Mouse (Mus musculus) heart, postnatal 0 days (tissue): Measurements from ENCODE around the gene Mief1. TPM values are rescaled to one million over a fixed set of nuclear protein-coding genes. Genes with fewer than 3 reads are reported as not detected.
A peak's percentile ranks its signal among the peaks of the same experiment; 100 is the strongest.

Experiments used
- ATAC-seq: fragments of 200-750 bp; cut with Nextera tagmentation; 2 replicates; pipeline ENCODE4 v1.8.0; 2017; ENCODE audit warnings: low read depth, moderate number of reproducible peaks, moderate library complexity; ENCODE audit not compliant: insufficient read depth
- DNase-seq: peaks from one replicate; pipeline ENCODE4 v3.0.0-alpha.2; 2016; ENCODE audit warnings: low spot score
- H3K27ac ChIP-seq: fragments of 300-500 bp; sonication (generic); 2 replicates; pipeline ENCODE4 v1.5.1; 2014; ENCODE audit warnings: low read depth, mild to moderate bottlenecking
- H3K27me3 ChIP-seq: fragments of 300-500 bp; sonication (generic); 2 replicates; pipeline ENCODE4 v1.6.1; 2014; ENCODE audit warnings: low read length, mixed read lengths; ENCODE audit not compliant: control insufficient read depth, insufficient read depth
- H3K36me3 ChIP-seq: fragments of 300-500 bp; sonication (generic); replicated peaks from 2 replicates; pipeline ENCODE4 v1.6.1; 2014; ENCODE audit warnings: low read length, mixed read lengths; ENCODE audit not compliant: control insufficient read depth, insufficient read depth
- H3K4me1 ChIP-seq: fragments of 300-500 bp; sonication (generic); 2 replicates; pipeline ENCODE4 v1.6.1; 2014; ENCODE audit warnings: antibody characterized with exemption; ENCODE audit not compliant: control insufficient read depth, insufficient read depth
- H3K4me2 ChIP-seq: fragments of 300-500 bp; sonication (generic); 2 replicates; pipeline ENCODE4 v1.6.1; 2014; ENCODE audit warnings: low read depth, mild to moderate bottlenecking, low read length, moderate library complexity
- H3K4me3 ChIP-seq: fragments of 300-500 bp; sonication (generic); 2 replicates; pipeline ENCODE4 v1.5.1; 2014; ENCODE audit warnings: low read depth, low read length
- H3K9ac ChIP-seq: fragments of 300-500 bp; sonication (generic); replicated peaks from 2 replicates; pipeline ENCODE4 v1.6.1; 2014; ENCODE audit warnings: low read depth, low read length, mixed read lengths
- H3K9me3 ChIP-seq: fragments of 300-500 bp; sonication (generic); replicated peaks from 2 replicates; pipeline ENCODE4 v1.6.1; 2016; ENCODE audit warnings: low read length; ENCODE audit not compliant: control insufficient read depth
- CTCF ChIP-seq: IDR thresholded peaks from 2 replicates; pipeline ENCODE4 v1.5.1; 2016; ENCODE audit warnings: antibody characterized with exemption, control low read depth, low read depth
- EP300 ChIP-seq: IDR thresholded peaks from 2 replicates; pipeline ENCODE4 v1.6.1; 2016; ENCODE audit warnings: antibody characterized with exemption, low read depth
- WGBS: fragments of 180-500 bp; shearing (Covaris S2); extraction: QIAGEN DNeasy Blood & Tissue Kit; methylation state at CpG from one replicate; pipeline ENCODE4 v1.1.7; 2014; 5-methylcytosine and 5-hydroxymethylcytosine counted together
- polyA plus RNA-seq: library from polyadenylated mRNA; unstranded; fragments of >200 nt; fragmentation: Nextera tagmentation; extraction: Ambion mirVana; gene quantifications from 2 replicates; pipeline ENCODE4 v1.2.1, GENCODE M21; 2015
- total RNA-seq: library from RNA; depleted of rRNA; stranded (reverse); fragments of >200 nt; gene quantifications from 2 replicates; pipeline ENCODE4 v1.2.3, GENCODE M21; 2014; ENCODE audit warnings: low replicate concordance

Gene Mief1
- total and polyA plus RNA-seq, 2 experiments from 2014 or later, result 17.8 to 39.8 TPM

DNA sequence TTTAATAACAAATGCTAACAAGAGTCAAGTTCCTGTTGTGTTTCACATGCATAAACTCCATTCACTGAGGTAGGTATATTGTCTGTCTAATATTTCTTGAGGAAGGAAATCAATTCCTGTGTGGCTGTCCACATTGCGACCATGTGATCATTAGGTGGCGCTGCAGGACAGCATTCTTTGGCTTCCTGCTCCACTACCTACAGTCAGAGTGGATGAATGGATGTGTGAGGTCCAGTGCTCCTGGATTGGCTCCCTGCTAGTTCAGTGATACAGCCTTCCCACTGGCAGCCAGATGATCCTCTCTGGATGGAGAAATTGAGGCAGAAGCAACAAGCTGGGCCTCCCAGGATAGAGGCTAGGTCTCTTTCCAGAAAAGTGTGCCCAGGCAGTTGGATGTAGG is 32.5 kb downstream of the Mief1 start:
- H3K9me3 ChIP-seq, result 0 out of 2 replicates have a peak, but pooled peaks cover 3% of the 10 kb centered on the region
- peaks cover 11% of the 10 kb centered on the region; the same call in 1 of the 2 replicates for H3K4me1 ChIP-seq
- no peak overlapping the region for H3K4me2 ChIP-seq
- WGBS, result 0% methylated on average over 2 of the region's 2 CpGs
- H3K36me3 ChIP-seq, result no peaks in the 10 kb centered on the region
- DNase-seq, result peak; percentile 69
- ATAC-seq, result no peak
- no peak overlapping the region for H3K9ac ChIP-seq
- no peak for TF ChIP-seq EP300
- TF ChIP-seq CTCF, result peak; percentile 92
- no peaks in the 10 kb centered on the region for H3K27me3 ChIP-seq
- no peak overlapping the region for H3K4me3 ChIP-seq
- no peak overlapping the region for H3K27ac ChIP-seq

DNA sequence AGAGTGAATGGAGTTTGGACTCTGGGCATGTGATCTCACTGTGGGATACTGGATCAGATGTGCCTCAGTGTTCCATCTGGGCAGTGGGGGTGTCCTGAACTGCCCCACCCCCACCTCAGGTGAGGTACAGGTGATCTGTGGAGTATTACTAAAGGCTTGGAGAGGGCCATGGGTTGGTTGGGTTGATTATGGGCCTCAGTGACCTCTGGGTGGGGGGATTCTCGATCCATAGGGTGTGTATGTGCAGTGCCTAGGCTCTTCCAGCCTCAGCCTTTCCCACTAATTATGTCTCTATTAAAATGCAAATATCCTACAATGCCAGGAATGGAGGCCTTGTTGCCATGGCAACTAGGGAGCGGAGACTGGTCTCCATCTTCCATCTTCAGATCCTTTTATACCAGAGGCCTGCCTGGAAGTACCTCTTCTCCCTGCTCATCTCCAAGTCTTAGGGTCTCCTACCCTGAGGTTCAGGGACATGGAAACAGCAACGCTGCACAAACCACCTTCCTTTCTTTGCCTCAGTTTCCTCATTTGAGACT is 38.1 kb downstream of the Mief1 start:
- DNase-seq (no peak), ATAC-seq (no peak)
- 0 out of 2 replicates have a peak, but pooled peaks cover 3% of the 10 kb centered on the region for H3K9me3 ChIP-seq
- no peak overlapping the region for H3K27ac ChIP-seq
- no peak overlapping the region for H3K4me2 ChIP-seq
- TF ChIP-seq CTCF, result no peak
- TF ChIP-seq EP300, result no peak
- H3K27me3 ChIP-seq, result 0 out of 2 replicates have a peak, but pooled peaks cover 9% of the 10 kb centered on the region
- no peaks in the 10 kb centered on the region for H3K4me1 ChIP-seq
- no peaks in the 10 kb centered on the region for H3K36me3 ChIP-seq
- no peak overlapping the region for H3K9ac ChIP-seq
- no peak overlapping the region for H3K4me3 ChIP-seq
- WGBS, result 78% methylated on average over 3 of the region's 3 CpGs

DNA sequence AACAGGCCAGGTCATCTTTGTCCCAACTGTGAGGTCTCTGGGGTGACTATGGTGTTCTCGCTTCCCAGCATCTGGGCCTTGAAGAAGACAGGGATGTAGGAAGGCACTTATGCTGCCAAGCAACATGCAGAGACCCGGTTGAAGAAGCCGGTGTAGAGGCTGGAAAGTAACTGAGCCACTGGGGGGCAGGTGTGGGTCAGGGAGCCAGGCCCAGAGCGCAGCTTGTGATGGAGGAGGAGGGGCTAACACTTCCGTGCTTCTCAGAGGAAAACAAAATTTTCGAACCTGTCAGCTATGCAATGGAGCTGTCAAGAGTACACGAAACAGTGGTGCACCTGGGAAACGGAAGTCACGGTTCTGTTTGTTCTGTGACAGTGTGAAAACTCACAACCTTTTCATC is 43.3 kb downstream of the Mief1 start:
- DNase-seq (no peak), ATAC-seq (no peak)
- H3K9me3 ChIP-seq, result no peaks in the 10 kb centered on the region
- H3K4me3 ChIP-seq, result no peak overlapping the region
- H3K27me3 ChIP-seq, result peaks cover 14% of the 10 kb centered on the region; the same call in 1 of the 2 replicates
- H3K9ac ChIP-seq, result no peak overlapping the region
- no peaks in the 10 kb centered on the region for H3K36me3 ChIP-seq
- no peak overlapping the region for H3K4me2 ChIP-seq
- H3K4me1 ChIP-seq, result no peaks in the 10 kb centered on the region
- WGBS, result 51% methylated on average over 9 of the region's 9 CpGs
- no peak overlapping the region for H3K27ac ChIP-seq
- TF ChIP-seq EP300 (no peak), CTCF (no peak)

DNA sequence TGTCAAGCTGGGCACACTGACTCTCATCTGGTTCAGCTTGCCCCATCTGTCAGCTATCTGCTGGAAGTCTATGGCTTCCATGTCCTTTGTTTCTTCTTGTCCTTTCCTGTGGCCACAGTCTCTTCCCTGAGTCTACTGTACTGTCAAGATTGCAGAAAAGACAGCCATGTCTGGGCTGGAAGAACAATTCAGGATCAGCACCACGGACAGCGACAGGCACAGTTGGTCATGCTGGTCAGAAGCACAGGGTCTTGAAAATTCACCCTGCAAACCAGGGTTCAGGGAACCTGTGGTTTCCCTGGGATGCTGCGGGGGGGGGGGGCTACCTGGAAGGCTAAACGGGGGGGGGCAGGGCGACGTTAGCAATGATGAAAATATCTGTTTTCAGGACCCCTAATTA is 43.8 kb downstream of the Mief1 start:
- Histone ChIP-seq H3K4me3 (no peak overlapping the region), H3K36me3 (no peaks in the 10 kb centered on the region), H3K9me3 (no peaks in the 10 kb centered on the region), H3K4me2 (no peak overlapping the region), H3K27ac (no peak overlapping the region), H3K9ac (no peak overlapping the region), H3K4me1 (no peaks in the 10 kb centered on the region), H3K27me3 (peaks cover 17% of the 10 kb centered on the region; the same call in 1 of the 2 replicates)
- 4% methylated on average over 5 of the region's 6 CpGs for WGBS
- DNase-seq, result peak; percentile 35
- TF ChIP-seq EP300 (no peak), CTCF (no peak)
- ATAC-seq, result 0 out of 2 replicates have a peak, but pooled peaks have one; percentile 20

DNA sequence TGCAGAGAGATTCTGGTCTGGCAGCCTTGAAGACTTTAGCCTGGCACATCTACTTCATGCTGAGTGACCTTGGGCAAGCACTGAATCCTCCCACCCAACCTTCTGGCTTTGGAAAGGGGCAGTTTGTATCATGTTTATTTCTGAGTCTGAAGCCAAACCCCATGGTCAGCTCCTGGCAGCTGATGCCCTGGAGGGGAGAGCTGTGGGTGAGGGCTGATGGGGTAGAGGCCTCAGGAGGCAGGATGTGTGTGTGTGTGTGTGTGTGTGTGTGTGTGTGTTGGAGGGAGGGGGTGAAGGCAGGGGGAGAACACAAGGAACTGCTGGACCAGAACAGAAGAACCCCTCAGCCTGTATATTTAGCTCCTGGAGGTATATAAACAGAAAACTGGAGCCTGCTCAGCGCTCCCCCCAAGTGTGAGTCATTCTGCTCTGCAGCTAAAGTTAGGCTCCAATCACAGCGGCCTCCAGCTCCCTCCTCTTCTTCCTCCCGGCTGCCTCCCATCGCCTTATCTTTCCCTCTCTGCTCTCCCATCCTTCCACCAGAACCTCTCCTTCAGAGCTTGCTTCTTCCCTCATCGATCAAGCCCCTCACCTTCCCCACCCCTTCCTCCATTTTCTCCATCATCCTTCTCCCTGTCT is 44.4 kb downstream of the Mief1 start:
- H3K27me3 ChIP-seq, result peaks cover 19% of the 10 kb centered on the region; the same call in 1 of the 2 replicates
- ATAC-seq, result no peak
- H3K4me3 ChIP-seq, result no peak overlapping the region
- no peak overlapping the region for H3K4me2 ChIP-seq
- H3K36me3 ChIP-seq, result no peaks in the 10 kb centered on the region
- no peak overlapping the region for H3K27ac ChIP-seq
- DNase-seq, result no peak
- TF ChIP-seq CTCF, result no peak
- no peak for TF ChIP-seq EP300
- WGBS, result 23% methylated on average over 5 of the region's 5 CpGs
- H3K4me1 ChIP-seq, result no peaks in the 10 kb centered on the region
- H3K9ac ChIP-seq, result no peak overlapping the region
- H3K9me3 ChIP-seq, result no peaks in the 10 kb centered on the region

DNA sequence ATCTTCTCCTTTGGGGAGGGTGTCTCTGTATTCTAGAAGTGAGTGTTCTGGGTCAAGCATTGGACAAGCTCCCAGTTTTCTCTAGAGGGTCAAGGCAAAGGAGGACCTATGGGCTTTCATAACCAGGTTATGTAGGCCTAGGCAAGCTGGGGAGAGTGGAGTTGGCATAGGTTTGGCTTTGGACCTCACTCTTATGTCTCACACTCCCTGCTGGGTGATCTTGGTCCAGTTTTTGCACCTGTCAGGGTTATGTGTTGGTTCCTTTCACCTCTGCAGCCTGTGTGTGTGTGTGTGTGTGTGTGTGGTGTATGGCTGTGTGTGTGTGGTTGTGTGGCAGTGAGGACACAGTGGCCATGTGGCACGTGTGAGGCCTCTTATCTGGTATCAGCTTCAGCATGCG is 45.2 kb downstream of the Mief1 start:
- Histone ChIP-seq H3K27me3 (peaks cover 23% of the 10 kb centered on the region; the same call in 1 of the 2 replicates), H3K9ac (no peak overlapping the region), H3K4me2 (no peak overlapping the region), H3K4me1 (no peaks in the 10 kb centered on the region), H3K9me3 (no peaks in the 10 kb centered on the region), H3K27ac (no peak overlapping the region), H3K4me3 (no peak overlapping the region), H3K36me3 (no peaks in the 10 kb centered on the region)
- 77% methylated on average over 2 of the region's 2 CpGs for WGBS
- DNase-seq (no peak), ATAC-seq (no peak)
- TF ChIP-seq CTCF, result no peak
